Mouse (Mus musculus): ENCODE results near the gene Specc1. TPM values are rescaled to one million over a fixed set of nuclear protein-coding genes. Genes with fewer than 3 reads are reported as not detected.

Specc1 gene
- polyA plus RNA-seq, 1 experiment from 2014 or later: 16.2 TPM

DNA sequence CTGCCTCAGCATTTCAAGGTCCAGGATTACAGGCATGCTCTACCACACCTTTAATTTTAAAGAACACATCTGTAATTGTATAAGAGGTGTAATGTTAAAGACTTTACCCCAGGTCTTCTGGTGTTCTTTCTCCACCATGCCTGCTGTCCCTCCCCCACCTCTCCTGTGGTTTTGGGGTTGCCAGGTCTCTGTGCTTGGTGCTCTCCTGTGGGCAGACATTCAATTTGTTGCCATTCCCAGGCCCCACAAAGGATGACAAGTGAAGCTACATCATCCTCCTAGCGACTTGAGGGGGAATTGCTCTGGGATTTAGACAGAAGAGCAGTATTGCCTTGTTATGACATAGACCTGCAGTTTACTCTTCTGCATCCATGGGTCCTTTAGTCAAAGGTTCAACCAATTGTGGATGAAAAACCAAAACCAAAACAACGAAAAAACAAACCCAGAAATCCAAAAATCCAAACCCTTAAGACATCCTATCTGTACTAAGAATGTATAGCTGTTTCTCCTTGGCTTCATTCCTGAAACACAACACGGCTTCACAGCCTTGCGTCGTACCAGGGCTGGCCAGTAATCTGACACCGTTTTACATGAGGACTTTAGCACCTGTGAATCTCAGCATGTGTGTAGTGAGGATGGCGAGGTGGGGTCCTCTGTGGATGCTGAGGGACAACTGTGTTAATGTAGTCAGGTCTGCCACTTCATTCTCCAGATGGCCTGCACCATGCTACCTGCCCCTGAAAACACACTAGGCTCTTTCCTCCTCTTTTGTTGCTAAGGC lies 15.1 kb downstream of the Specc1 start:
- Histone ChIP-seq H3K9me3 (replicated peaks) (no peaks in the 10 kb centered on the region), H3K27me3 (no peaks in the 10 kb centered on the region), H3K9ac (no peak overlapping the region), H3K4me3 (no peak overlapping the region), H3K4me2 (no peak overlapping the region), H3K27ac (no peak overlapping the region), H3K4me1 (no peaks in the 10 kb centered on the region), H3K36me3 (ENCODE audit: poor library complexity, severe bottlenecking) (no peaks in the 10 kb centered on the region)
- WGBS: 67% methylated on average over 7 of the region's 7 CpGs
- ATAC-seq: no peak

DNA sequence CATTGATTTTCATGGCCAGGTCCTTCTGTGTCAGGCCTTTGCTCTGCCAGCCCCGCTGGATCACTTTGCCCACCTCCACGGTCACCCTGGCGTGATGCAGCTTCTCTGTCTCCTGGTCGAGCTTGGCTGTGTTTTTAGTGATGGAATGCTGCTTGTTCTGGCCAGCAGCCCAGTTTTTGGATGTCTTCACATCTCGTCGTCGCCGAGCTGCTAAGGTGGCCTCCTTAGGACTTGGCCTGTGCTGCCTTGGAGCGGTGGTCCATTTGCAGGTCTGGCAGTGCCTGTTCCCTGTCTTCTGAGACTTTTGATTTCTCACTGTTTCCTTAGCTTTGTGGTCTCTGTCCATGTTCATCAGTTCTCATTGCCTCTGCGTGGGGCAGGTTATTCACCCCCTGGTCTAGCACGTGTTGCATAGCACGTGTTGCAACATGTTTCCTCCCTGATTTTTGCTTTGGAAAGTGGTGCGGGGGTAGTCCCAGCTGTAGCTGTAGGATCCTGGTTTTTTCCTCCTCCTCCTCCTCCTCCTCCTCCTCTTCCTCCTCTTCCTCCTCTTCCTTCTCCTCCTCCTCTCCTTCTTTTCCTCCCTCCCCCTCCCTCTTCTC lies 17.6 kb downstream of the Specc1 start:
- no peak overlapping the region for H3K4me2 ChIP-seq
- no peaks in the 10 kb centered on the region for H3K36me3 ChIP-seq (ENCODE audit: poor library complexity, severe bottlenecking)
- 64% methylated on average over 13 of the region's 13 CpGs for WGBS
- no peak overlapping the region for H3K4me3 ChIP-seq
- H3K4me1 ChIP-seq: no peaks in the 10 kb centered on the region
- no peak overlapping the region for H3K27ac ChIP-seq
- no peak for ATAC-seq
- H3K9me3 ChIP-seq (replicated peaks): no peaks in the 10 kb centered on the region
- H3K27me3 ChIP-seq: no peaks in the 10 kb centered on the region
- H3K9ac ChIP-seq: no peak overlapping the region

DNA sequence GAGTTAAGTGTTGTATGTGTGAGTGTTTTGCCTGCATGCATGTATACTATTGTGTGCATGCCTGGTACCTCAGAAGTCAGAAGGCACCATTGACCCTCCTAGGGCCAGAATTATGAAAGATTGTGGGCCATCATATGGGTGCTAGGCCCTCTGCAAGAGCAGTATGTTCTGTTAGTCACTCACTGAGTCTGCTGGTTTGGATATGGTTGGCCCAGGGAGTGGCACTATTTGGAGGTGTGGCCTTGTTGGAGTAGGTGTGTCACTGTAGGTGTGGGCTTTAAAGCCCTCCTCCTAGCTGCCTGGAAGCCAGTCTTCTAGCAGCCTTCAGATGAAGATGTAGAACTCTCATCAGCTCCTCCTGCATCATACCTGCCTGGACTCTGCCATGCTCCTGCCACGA lies 19.2 kb downstream of the Specc1 start:
- no peak overlapping the region for H3K27ac ChIP-seq
- WGBS: 84% methylated on average over 1 of the region's 1 CpGs
- H3K4me2 ChIP-seq: no peak overlapping the region
- H3K36me3 ChIP-seq (ENCODE audit: poor library complexity, severe bottlenecking): no peaks in the 10 kb centered on the region
- no peak overlapping the region for H3K9ac ChIP-seq
- H3K4me1 ChIP-seq: no peaks in the 10 kb centered on the region
- no peaks in the 10 kb centered on the region for H3K9me3 ChIP-seq (replicated peaks)
- ATAC-seq: no peak
- H3K4me3 ChIP-seq: no peak overlapping the region
- H3K27me3 ChIP-seq: no peaks in the 10 kb centered on the region

DNA sequence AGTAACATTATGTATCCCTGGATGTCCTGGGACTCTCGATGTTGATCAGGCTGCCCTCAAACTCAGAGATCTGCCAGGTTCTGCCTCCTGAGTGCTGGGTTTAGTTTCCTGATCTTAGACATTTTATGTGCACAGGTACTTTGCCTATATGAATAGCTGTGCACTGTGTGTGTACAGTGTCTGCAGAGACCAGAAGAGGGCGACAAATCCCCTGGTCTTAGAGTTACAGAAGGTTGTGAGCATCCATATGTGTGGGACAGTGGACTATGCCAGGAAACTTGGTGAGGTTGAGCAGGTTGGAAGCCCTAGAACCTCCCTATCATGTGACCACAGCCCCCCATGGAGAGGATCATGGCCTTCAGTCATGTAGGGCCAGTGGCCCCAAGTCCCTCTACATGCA lies 24.7 kb downstream of the Specc1 start:
- no peak for ATAC-seq
- Histone ChIP-seq H3K9me3 (replicated peaks) (no peaks in the 10 kb centered on the region), H3K9ac (no peak overlapping the region), H3K4me3 (no peak overlapping the region), H3K4me2 (no peak overlapping the region), H3K36me3 (ENCODE audit: poor library complexity, severe bottlenecking) (no peaks in the 10 kb centered on the region), H3K4me1 (no peaks in the 10 kb centered on the region), H3K27me3 (no peaks in the 10 kb centered on the region), H3K27ac (no peak overlapping the region)
- 79% methylated on average over 2 of the region's 2 CpGs for WGBS

DNA sequence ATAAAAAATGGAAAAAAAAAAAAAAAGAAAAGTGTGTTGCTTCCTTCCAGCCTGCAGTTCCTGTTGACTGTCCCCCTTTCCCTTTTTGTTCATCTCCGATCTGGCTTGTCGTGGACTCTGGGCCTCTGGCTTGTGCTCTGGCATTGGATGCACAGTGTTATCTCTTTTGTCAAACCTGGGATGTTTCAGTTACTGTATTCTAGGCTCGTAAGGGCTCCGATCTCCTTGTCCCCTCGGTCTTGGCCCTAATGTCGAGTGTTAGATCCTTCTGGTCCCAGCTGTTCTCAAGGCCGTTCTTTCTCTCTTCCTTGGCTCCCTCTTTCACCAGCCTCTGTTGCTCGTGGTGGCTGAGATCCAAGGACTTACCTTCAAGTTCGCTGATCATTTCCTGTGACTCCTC lies 26.3 kb downstream of the Specc1 start:
- no peak for ATAC-seq
- Histone ChIP-seq H3K36me3 (ENCODE audit: poor library complexity, severe bottlenecking) (no peaks in the 10 kb centered on the region), H3K9ac (no peak overlapping the region), H3K27ac (no peak overlapping the region), H3K9me3 (replicated peaks) (no peaks in the 10 kb centered on the region), H3K27me3 (no peaks in the 10 kb centered on the region), H3K4me3 (no peak overlapping the region), H3K4me1 (no peaks in the 10 kb centered on the region), H3K4me2 (no peak overlapping the region)
- 83% methylated on average over 9 of the region's 9 CpGs for WGBS

DNA sequence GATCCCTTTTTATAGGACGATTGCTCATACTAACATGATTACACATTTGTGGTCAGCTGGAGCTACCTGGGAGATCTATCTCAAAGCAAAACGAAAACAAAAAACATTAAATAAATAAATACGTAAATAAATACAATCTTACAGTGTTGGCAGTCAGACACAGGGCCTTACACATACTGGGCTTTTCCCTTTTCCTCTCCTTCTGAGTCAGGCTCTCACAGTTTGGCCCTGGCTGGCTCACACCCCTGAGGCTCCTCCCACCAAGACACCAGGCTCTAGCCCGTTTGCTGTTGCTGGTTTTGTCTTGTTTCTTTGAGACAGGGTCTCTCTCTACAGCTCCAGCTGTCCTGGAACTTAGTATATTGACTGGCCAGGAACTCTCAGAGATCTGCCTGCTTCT lies 30.4 kb downstream of the Specc1 start:
- WGBS: 82% methylated on average over 4 of the region's 4 CpGs

DNA sequence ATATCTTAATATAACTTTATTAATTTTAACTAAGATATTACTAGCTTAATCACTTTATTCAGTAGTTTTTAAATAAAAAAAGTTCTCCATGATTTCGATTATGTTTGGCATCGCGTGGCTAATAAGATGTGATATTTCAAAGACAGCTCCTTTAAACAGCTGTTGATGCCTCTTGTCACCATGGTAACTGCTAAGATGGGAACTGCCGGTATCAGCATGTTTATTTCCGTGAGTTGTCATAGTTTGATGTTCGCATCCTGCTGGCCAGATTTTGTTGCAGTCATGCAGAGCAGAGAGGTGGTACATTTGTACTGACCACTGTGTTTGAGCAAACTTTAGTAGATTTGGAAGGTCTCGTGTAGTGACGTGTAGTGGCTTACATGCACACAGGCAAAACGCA lies 33.1 kb downstream of the Specc1 start:
- no peak overlapping the region for H3K4me2 ChIP-seq
- no peak overlapping the region for H3K9ac ChIP-seq
- H3K4me1 ChIP-seq: no peaks in the 10 kb centered on the region
- 82% methylated on average over 9 of the region's 9 CpGs for WGBS
- H3K27ac ChIP-seq: no peak overlapping the region
- H3K4me3 ChIP-seq: no peak overlapping the region
- H3K36me3 ChIP-seq (ENCODE audit: poor library complexity, severe bottlenecking): no peaks in the 10 kb centered on the region
- no peak for ATAC-seq
- H3K27me3 ChIP-seq: no peaks in the 10 kb centered on the region
- no peaks in the 10 kb centered on the region; the same call in 1 of the 2 replicates for H3K9me3 ChIP-seq (replicated peaks)

More for the DNA sequence above, 30.4 kb downstream of the Specc1 start:
- H3K4me3 ChIP-seq: no peak overlapping the region
- H3K9me3 ChIP-seq (replicated peaks): no peaks in the 10 kb centered on the region
- no peak for ATAC-seq
- no peak overlapping the region for H3K27ac ChIP-seq
- no peak overlapping the region for H3K4me2 ChIP-seq
- no peaks in the 10 kb centered on the region for H3K4me1 ChIP-seq
- no peak overlapping the region for H3K9ac ChIP-seq
- H3K27me3 ChIP-seq: no peaks in the 10 kb centered on the region
- no peaks in the 10 kb centered on the region for H3K36me3 ChIP-seq (ENCODE audit: poor library complexity, severe bottlenecking)

DNA sequence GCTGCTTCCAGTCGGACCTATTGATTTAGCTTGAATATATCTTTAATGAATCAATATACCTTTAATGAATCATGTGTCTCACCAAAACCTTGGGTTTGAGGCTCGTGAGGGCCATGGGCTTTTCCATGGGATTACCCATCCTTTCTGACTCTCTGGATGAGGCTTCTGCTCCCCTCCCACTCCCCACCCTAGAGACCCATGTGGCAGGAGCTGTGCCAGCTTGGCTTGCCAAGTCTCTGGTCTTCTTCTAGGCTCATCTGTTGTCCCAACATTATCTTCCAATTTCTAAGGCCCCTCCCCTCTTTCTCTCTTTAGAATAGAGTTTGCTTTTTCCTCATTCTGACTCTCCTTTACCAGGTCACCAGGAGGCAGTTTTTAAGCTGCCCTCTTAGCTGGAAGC lies 35.0 kb downstream of the Specc1 start:
- no peaks in the 10 kb centered on the region for H3K27me3 ChIP-seq
- no peak for ATAC-seq
- H3K9ac ChIP-seq: no peak overlapping the region
- no peaks in the 10 kb centered on the region for H3K36me3 ChIP-seq (ENCODE audit: poor library complexity, severe bottlenecking)
- H3K4me2 ChIP-seq: no peak overlapping the region
- H3K4me1 ChIP-seq: no peaks in the 10 kb centered on the region
- WGBS: 80% methylated on average over 2 of the region's 2 CpGs
- H3K4me3 ChIP-seq: no peak overlapping the region
- no peak overlapping the region for H3K27ac ChIP-seq
- H3K9me3 ChIP-seq (replicated peaks): no peaks in the 10 kb centered on the region; the same call in 1 of the 2 replicates

DNA sequence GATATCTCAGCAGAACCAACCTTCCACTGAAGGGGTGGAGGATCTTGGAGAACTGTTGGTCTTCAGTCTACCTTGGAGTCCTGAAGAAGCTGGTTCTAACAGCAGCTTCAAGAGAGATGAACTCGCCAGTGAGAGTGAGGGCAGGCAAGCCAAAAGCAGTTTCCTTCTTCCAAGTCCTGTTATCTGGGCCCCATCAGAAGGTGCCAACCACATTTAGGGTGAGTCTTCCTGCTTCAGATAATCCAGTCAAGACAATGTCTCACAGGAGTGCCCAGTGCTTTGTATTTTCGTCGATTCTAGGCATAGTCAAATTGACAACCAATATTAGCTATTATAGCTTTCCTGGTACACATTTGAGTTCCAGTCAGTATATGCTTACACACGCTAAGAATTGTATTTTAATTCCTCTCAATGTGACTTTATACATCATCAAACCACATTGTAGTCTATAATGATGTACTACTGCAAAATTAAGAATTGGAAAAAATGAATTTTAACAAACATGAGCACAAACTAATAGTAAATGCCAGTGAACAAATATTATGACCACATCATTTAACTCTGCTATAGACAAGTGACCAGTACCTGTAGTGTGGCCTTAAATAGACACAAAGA lies 36.2 kb downstream of the Specc1 start:
- Histone ChIP-seq H3K9me3 (replicated peaks) (no peaks in the 10 kb centered on the region; the same call in 1 of the 2 replicates), H3K27me3 (no peaks in the 10 kb centered on the region), H3K4me3 (no peak overlapping the region), H3K27ac (no peak overlapping the region), H3K9ac (no peak overlapping the region), H3K4me2 (no peak overlapping the region), H3K4me1 (no peaks in the 10 kb centered on the region), H3K36me3 (ENCODE audit: poor library complexity, severe bottlenecking) (no peaks in the 10 kb centered on the region)
- WGBS: 97% methylated on average over 4 of the region's 4 CpGs
- ATAC-seq: no peak

DNA sequence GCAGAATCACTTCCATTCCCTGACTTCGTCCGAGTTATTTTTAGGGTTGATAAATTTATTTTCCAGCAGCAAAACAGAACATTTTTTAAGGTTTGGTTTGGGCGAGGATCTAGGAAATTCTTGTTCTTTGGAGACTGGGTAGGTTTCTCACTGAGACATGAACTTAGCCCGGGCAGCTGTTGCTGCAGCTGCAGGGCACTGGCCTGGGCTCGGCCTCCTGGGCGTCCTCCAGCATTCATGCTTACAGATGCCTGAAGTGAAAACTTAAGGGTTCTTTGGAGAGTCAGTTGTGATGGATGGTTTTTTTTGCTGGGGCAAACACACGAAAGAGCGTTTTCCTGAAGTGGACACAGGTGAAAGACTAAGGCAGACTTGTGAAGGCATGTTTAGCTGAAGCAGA lies 42.9 kb downstream of the Specc1 start:
- no peak overlapping the region for H3K4me3 ChIP-seq
- WGBS: 91% methylated on average over 8 of the region's 8 CpGs
- no peak overlapping the region for H3K4me2 ChIP-seq
- H3K27ac ChIP-seq: no peak overlapping the region
- no peaks in the 10 kb centered on the region for H3K27me3 ChIP-seq
- H3K9me3 ChIP-seq (replicated peaks): no peaks in the 10 kb centered on the region; the same call in 1 of the 2 replicates
- no peaks in the 10 kb centered on the region for H3K36me3 ChIP-seq (ENCODE audit: poor library complexity, severe bottlenecking)
- no peaks in the 10 kb centered on the region for H3K4me1 ChIP-seq
- no peak for ATAC-seq
- no peak overlapping the region for H3K9ac ChIP-seq

DNA sequence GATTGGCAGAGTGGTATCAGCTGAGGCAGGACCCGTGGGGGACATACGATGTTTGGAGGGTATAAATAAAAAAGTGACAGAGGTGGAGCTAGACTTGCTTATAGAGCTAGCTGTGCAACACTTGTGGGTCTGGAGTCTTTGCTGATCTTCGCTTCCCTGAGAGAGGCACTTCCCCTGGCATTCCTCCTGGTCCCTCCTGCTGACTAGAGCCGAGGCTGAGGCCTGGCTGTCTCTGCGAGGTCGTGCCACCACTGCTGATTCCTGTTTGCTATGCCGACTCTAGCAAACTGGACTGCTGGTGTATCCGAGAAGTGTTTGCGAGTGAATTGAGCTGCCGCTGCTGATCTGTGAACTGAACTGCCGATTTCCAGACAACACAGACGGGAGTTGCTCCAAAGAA lies 43.5 kb downstream of the Specc1 start:
- Histone ChIP-seq H3K9ac (no peak overlapping the region), H3K36me3 (ENCODE audit: poor library complexity, severe bottlenecking) (no peaks in the 10 kb centered on the region), H3K27ac (no peak overlapping the region), H3K9me3 (replicated peaks) (no peaks in the 10 kb centered on the region), H3K27me3 (no peaks in the 10 kb centered on the region), H3K4me1 (no peaks in the 10 kb centered on the region), H3K4me2 (no peak overlapping the region), H3K4me3 (no peak overlapping the region)
- no peak for ATAC-seq
- WGBS: 91% methylated on average over 12 of the region's 12 CpGs

DNA sequence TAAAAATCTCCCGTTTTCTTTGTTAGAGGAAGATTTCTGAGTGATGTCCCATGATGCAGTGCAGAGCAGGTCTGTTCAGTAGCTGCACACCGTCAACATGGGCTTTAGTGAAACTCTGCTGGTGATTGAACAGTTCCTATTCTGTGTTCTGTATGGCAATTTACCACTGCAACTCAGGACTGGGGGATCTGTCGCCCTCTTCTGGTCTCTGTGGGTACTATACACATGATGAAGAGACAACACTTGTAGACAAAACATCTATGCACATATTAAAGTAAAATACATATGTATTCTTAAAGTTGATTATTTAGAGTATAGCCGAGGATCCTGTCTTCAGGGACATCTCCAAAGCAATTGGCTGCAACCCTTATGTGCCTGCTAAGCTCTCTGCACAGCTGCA lies 45.4 kb downstream of the Specc1 start:
- WGBS: 75% methylated on average over 4 of the region's 4 CpGs
- Histone ChIP-seq H3K27ac (no peak overlapping the region), H3K9ac (no peak overlapping the region), H3K4me1 (no peaks in the 10 kb centered on the region), H3K4me3 (no peak overlapping the region), H3K36me3 (ENCODE audit: poor library complexity, severe bottlenecking) (no peaks in the 10 kb centered on the region), H3K4me2 (no peak overlapping the region), H3K27me3 (no peaks in the 10 kb centered on the region), H3K9me3 (replicated peaks) (no peaks in the 10 kb centered on the region)
- ATAC-seq: no peak

Measured in forebrain, embryonic 13.5 days (tissue).